Mouse (Mus musculus): Measurements from ENCODE around the gene Fam43b.

Fam43b gene

DNA sequence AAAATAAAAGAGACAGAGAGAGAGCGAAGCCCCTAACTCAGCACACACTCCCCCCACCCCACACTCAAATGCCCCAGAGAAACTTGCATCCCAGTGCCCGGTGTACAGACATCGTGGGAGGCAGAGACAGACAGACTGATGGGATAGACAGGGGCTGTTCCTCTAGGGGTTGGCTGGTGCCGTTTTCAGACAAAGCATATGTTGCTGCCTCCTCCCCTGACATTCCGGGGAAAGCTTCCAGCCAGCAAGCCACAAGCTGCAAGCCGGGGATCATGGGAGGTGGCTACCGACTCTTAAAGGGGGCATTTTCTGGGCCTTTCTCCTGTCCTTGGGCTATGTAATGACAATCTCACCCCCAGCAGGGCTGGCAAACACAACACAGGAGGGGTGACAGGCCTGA is 2.6 kb downstream of the Fam43b start:
- DNase-seq (ENCODE audit: low spot score) = no peak

- no peak for DNase-seq (ENCODE audit: low spot score)
These were observed 12.5 kb downstream of the Fam43b start for GRCm38 (mm10) chr4:138383789-138384188.

- DNase-seq (ENCODE audit: low spot score) = no peak
These were observed 13.9 kb downstream of the Fam43b start for GRCm38 (mm10) chr4:138382462-138382861.

- no peak for DNase-seq (ENCODE audit: low spot score)
These were observed 16.1 kb downstream of the Fam43b start for GRCm38 (mm10) chr4:138380132-138380689.

GRCm38 (mm10) chr4:138379091-138379840 is 17.1 kb downstream of the Fam43b start:
- DNase-seq (ENCODE audit: low spot score) = peak; percentile 51

- no peak for DNase-seq (ENCODE audit: low spot score)
These were observed 18.8 kb downstream of the Fam43b start for GRCm38 (mm10) chr4:138377526-138377925.

DNA sequence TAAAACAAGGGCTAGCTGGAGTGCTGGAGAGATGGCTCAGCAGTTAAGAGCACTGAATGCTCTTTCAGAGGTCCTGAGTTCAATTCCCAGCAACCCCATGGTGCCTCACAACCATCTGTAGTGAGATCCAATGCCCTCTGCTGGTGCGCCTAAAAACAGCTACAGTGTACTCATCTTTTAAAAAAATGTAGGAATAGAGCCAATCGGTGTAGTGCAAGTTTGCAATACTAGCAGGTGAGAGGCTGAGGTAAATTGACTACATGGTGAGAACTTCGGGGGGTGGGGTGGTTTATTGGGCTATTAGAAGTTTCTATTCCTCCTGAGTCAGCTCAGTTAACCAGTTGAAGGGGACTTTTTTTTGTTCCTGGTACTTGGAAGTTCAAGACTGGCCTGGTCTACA is 21.2 kb downstream of the Fam43b start:
- no peak for DNase-seq (ENCODE audit: low spot score)

DNA sequence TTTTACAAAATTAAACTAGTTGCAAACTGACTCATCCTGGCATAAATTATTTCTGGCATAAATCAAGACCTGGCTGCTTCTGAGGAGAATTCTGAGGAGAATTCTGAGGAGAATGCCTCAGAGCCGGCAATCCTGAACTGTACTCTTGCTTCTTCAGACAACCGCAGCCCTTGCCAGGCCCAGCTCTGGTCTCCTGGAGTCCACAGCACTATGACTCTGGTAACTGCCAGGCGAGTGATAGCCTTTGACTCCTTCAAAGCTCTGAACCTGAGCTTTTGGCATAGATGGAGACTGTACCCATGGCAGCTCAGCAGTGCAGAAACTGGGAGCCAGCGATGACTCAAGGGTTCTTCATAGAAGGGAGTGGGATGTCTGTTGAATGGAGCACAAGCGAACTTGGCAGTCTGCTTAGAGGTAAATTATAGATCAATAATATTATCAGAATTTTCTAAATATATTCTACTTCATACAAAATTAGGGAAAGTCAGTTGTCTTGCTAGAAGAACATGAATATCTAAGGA is 25.3 kb downstream of the Fam43b start:
- no peak for DNase-seq (ENCODE audit: low spot score)

DNA sequence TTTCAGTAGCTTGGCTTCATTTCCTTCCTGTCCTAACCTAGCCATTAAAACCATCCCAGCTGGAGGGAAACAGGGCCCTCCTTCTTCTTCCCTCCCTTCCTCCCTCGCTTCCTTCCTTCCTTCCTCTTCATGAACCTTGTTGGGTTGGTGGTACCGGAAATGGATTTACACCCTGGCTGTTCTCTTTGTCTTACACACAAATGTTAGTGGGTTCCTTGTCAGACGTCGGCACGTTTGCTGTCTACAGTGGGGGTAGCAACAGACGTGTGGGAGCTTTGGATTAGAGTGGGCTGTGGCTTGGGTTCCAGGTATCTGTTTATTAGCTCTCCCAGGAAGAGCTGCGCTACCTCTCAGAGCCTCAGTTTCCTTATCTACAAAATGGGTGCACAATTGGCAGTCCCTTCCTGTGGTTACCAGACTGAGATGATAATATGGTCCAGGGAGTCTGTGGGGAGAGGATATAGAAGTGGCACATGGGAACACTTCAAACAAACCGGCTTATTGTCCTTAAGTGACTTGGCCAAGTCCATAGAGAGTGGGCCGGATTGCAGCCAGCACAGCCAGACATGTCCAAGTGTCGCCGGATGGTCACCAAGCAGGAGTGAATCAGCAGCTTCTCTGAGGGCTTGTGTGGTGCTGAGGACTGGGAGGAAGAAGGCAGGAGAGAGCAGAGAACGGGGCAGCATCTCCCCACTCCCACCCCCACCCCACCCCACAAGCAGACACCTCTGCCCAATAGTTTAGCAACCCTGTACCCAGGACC is 27.6 kb downstream of the Fam43b start:
- DNase-seq (ENCODE audit: low spot score) = no peak

DNA sequence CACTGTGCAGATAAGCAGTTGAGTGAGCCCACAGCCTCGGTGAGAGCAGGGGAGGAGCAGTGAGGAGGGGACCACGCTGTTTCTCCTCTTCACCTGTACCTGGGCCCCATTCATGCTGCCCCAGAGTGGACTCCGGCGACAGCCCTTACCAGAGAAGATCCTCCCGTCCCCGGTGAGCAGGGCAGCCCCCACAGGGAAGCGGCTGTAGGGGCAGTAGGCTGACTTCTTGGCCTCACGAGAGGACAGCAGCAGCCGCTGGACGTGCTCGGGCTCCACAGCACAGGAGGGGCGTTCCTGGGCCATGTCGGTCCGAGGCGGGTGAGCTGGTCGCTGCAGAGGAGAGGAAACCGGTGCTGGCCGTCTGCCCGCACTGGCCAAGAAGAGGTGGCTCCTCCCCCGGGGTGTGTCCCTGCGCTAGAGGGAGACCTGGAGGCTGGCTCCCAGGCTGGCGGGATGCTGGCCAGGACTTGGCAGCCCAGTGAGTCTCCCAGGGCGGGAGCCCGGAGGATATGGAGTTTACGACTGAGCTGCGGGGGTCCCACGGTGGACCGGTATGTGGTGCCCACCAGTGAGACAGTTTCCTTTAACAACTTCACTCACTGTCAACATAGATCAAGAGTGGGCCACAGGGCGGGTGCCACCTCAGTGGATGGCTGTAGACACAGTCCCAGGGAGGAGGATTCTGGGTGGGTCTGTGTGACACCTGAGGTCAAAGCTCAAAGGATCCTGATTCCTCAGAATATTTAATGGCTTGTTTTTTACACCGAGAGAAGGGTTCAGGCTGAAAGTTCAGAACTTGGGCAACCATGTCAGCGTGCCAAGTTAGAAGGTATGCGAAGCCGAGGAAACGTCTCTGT is 28.5 kb downstream of the Fam43b start, which contains the start of gene Cda:
Gene Cda, minus strand, starts transcription at position 352 of the 857 bp plus-strand sequence.
- DNase-seq (ENCODE audit: low spot score) = peak; percentile 73

GRCm38 (mm10) chr4:138366561-138366960 is 29.8 kb downstream of the Fam43b start:
- no peak for DNase-seq (ENCODE audit: low spot score)

DNA sequence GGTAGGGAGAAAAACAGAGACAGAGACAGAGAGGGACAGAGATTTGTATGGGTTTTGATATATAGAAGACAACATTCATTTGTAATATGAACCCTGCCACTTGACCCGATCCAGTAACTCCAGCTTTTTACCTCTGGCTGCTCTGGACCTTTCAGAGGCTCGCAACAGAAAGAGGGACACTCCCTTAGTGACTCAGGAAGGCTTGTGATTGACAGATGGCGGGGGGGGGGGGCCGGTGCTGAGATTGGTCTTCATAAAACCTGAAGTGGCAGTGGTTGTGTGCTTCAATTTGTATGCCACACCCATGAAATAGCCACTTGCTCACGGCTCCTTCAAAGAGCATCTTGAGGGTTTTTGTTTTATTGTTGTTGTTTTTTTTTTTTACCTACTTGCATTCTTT is 32.8 kb downstream of the Fam43b start:
- DNase-seq (ENCODE audit: low spot score) = no peak

DNA sequence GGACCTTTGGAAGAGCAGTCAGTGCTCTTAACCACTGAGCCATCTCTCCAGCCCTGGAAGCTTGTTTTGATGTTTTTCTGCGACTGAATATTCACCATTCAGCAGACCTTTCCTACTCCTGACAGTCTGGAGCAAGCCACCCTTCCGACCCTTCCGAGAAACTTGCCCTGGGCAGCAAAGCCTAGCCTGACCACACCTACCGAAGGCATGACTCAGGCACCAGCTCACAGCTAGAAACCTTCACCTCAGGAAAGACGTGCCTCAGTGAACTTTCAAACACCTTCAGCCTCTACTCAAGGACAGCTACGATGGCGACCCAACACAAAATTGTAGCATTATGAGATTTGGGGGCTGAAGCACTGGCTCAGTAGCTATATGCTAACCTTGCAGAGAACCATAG is 33.4 kb downstream of the Fam43b start:
- no peak for DNase-seq (ENCODE audit: low spot score)

DNA sequence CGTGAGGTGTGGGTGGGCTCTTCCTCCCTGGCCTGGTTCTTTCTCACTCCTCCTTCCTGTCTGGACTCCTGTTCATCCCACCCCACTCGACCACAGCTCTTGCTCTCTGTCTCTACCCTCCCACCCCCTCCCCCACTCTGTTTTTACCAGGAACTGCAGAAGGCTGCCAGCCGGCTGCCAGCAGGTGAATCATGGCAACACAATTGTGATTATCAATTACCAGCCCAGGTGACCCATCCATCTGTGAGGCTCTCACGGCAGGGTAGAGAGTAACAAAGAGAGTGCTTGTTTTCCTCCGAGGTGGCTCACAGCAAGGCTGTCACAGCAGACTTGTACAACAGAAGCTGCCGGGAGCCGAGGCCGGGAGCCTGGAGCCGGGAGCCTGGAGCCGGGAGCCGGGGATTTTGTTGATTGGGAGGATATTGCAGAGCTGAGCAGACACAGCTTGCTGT is 34.9 kb downstream of the Fam43b start:
- DNase-seq (ENCODE audit: low spot score) = no peak

DNA sequence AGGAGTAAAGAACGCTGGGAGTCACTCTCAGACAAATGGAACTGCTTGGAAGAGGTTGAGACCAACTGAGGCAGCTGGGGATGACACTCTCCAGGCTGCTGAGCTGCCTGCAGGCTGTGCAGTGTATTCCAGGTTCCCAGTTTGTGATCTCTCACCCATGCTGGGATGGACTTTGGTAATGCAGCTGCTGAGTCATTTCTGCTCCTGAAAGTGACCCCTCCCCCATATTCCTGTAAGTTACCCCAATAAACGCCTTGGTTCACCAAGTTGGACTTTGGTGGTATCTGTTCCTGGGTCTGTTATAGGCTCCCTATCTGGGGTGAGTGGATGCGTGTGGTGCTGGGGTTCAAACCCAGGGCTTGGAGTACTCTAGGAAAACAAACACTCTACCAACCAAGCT is 38.2 kb downstream of the Fam43b start:
- no peak for DNase-seq (ENCODE audit: low spot score)

GRCm38 (mm10) chr4:138356551-138356950 is 39.8 kb downstream of the Fam43b start:
- no peak for DNase-seq (ENCODE audit: low spot score)

GRCm38 (mm10) chr4:138356141-138356540 is 40.2 kb downstream of the Fam43b start:
- DNase-seq (ENCODE audit: low spot score) = no peak

DNA sequence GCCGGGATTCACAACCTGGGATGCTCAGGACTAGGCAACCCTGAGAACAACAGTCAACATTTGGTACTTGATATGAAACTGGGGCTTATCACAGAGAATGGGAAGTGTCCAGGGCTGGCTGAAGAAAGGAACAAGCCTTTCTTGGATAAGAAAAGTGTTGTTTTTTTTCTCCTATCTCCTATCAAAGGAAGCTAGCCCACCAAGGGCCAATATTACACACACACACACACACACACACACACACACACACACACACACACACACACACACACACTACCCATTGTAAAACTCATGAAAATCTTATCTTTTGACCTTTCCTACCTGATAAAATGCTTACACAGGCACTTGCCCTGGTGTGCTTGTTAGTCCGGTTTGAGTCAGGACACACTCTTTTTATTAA is 40.8 kb downstream of the Fam43b start:
- no peak for DNase-seq (ENCODE audit: low spot score)

- DNase-seq (ENCODE audit: low spot score) = no peak
These were observed 42.7 kb downstream of the Fam43b start for GRCm38 (mm10) chr4:138353438-138354171.

GRCm38 (mm10) chr4:138352692-138353091 is 43.6 kb downstream of the Fam43b start:
- DNase-seq (ENCODE audit: low spot score) = no peak

- DNase-seq (ENCODE audit: low spot score) = no peak
These were observed 44.5 kb downstream of the Fam43b start for GRCm38 (mm10) chr4:138351821-138352220.
